Mouse (Mus musculus) cerebellum, adult 9-10 months (tissue): ENCODE data around the gene Bace2.

Source experiments
- DNase-seq: peaks from one replicate; pipeline ENCODE4 v3.0.0; 2022

Gene Bace2

DNA sequence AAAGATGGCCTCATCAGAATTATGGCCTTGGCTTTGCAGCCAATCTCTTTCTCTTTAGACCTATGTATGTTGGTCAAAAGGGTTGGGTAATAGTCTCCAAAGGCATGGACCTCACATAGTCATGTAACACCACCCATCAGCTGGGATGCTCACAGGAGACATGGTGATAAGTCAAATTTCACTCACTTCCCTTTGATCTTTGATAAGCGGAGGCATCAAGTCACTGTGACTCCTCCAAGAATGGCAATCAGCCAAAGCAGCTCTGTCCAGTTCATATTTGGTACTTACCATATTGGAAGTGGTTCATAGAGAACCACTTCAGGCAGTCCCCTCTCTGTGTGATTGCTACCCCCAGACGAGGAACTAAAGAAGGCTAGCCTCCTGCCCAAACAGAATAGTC lies 118.1 kb downstream of the Bace2 start:
- no peak for DNase-seq

DNA sequence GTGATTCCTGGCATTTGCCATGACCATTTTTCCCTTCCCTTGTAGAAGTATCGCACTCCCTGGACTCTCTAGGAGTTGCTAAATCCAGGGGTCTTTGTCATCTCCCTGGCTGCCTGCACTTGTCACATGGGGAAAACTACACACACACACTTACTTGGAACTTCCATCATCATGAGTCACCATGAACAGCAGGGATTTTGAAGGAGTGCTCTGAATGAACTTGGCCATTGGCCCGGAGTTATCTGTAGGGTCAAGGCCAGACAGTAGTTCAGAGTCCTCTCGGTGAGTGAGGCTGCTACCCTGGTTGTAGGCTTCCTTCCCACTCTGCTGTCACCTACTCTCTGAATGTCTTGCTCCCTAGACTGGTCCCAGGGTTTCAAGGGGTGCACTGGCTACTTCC lies 119.0 kb downstream of the Bace2 start:
- DNase-seq, result no peak

DNA sequence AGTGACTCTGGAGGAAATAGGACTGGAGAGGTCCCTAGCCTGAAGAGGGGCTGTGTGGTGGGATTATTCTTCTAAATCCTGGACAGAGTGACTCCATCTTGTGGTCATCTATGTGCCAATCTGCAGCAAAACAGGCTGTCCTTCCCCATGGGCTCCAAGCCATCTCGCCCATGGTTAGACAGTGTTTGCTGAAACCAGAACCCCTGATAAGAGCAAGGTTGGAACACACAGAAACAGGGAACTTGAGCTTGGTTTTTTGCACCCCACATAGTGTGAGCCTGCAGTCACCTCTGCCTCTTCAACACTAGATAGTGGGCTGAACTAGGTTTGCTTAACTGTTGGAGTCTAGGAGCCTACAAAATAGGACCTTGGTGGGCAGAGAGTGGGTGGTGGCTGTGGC lies 120.0 kb downstream of the Bace2 start:
- DNase-seq, result no peak

DNA sequence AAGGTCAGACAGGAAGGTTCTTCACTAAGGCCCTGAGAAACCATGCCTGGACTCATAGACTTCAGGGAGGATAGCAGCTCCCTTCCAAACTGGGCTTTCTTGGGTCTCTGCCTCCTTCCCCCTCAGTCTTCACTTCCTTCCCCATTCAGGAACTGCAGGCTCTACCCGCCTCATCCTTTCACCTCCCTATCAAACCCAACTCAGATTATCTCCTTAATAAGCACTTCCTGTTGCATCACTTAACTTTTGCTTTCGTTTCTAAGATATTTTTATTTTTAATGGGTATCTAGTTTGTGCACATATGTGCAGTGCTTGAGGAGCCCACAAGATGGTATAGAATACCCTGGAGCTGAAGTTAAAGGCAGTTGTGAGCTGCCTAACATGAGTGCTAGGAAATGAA lies 122.1 kb downstream of the Bace2 start:
- no peak for DNase-seq

DNA sequence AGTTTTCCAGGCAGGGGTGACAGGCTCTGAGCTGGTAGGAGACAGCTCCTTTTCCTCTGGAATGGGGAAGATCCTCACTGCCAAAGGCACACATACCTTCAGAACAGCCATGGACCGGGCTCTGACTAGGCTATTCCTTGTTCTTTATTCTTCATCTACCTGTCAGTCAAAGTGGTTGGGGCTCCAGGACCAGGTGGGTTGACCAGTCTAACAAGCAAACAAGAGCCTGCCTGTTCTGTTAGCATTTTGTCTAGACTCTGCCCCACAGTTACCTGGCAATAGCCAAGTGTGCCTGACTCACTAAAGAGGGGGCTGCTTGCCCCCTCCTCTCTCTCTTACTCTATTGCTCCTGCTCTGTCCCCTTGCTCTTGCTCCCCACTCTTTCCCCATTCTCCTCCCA lies 135.8 kb downstream of the Bace2 start:
- DNase-seq, result no peak
